Mouse (Mus musculus) 3134 (cell line): ENCODE results near the gene Gla.

Experiments
- DNase-seq: peaks from one replicate; pipeline ENCODE4 v3.0.0-alpha.2; 2011; ENCODE audit warnings: low spot score; ENCODE audit not compliant: insufficient read length; ENCODE audit errors: extremely low read depth

Gla gene

DNA sequence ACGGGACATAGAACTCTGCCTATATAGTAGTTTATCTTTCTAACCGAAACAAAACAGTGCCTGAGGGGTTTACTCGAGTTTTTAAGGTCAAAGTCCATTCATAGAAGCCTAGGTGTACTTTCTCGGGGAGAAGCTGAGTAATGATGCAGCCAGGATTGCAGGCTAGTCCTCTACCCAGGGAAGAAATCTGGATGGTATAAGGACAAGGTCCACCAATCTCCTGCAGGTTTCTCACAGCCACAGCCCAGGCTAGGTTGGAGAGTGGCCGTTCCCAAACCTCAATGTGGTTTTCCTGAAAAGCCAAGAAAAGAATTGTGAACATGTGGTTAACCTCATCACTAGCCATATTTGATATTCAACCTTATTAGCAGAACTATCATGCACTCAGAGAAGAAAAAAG is 11.1 kb downstream of the Gla start:
- no peak for DNase-seq

DNA sequence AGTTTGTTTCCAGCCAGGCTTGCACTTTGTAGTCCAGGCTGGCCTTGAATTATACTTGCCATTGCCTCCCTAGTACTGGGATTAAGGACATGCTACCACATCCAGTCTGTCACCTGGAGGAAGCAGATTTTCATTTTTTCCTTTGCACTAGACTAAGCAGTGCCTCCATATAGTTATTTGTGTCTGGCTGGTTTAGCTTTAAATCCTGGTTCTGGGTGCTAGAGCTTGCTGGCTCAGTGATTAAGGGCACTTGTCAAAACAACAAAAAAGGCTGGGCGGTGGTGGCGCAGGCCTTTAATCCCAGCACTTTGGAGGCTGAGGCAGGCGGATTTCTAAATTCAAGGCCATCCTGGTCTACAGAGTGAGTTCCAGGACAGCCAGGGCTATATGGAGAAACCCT is 11.9 kb downstream of the Gla start:
- no peak for DNase-seq

DNA sequence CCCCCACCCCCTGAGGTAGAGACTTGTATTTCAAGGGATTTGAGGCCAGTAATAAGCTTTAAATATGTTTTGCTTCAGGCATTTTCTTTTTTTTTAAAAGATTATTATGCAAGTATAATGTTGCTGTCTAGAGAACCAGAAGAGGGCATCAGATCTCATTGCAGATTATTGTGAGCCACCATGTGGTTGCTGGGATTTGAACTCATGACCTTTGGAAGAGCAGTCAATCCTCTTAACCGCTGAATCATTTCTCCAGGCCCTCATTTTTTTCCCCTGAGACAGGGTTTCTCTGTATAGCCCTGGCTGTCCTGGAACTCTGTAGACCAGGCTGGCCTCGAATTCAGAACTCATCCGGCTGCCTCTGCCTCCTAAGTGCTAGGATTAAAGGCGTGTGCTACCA is 12.7 kb downstream of the Gla start:
- DNase-seq: no peak

GRCm38 (mm10) chrX:134586447-134586846 is 14.5 kb downstream of the Gla start:
- no peak for DNase-seq

DNA sequence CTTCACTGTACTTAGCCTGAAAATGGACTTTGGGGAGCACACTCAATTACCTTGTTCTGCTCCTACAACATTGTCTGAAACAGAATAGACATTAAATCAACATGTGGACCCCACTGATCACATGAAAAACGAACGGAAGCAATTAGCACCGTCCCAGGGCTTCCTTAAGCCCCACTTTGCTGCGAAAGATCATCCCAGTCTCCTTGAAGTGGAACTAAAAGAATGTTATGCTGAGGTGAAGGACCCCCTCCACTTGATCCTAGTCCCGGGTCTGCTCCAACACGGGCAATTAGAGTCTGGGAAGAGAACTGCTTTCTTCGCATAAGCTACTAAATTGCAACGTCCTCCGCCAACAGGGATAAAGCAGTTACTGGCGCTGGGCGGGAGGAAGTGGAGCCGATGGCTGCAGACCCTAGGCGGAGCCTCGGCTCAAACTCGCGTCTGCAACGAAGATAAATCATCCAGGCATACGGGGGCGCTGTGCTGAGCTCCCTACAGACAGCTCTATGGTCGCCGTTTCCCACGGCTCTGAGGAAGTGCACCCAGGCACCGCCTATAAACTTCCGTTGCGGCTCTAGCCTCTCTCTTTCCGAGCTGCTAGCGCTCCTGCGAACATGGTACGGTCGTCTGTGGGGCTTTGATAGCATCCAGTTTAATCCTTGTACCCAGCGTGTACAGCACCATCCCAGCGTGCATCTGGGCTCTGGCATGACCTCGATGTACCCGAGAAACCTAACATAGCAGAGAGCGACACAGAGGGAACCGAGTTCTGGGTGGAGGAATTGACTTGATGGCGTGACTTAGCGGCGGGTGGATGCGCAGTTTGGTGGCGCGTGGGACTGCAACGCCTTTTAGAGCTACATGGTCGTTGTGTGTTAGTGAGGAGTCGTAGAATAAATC is 15.6 kb downstream of the Gla start, which contains the start of gene Rpl36a:
Gene Rpl36a (plus strand): TSS at position 552 of the 900 bp plus-strand sequence.
- DNase-seq: peak; percentile 81

GRCm38 (mm10) chrX:134582888-134583669 is 17.8 kb downstream of the Gla start, which contains the start of gene Btk:
Gene Btk (minus strand): TSS chrX:134583570.
- DNase-seq: no peak

- no peak for DNase-seq
Observed at GRCm38 (mm10) chrX:134582270-134582669, 18.7 kb downstream of the Gla start.

DNA sequence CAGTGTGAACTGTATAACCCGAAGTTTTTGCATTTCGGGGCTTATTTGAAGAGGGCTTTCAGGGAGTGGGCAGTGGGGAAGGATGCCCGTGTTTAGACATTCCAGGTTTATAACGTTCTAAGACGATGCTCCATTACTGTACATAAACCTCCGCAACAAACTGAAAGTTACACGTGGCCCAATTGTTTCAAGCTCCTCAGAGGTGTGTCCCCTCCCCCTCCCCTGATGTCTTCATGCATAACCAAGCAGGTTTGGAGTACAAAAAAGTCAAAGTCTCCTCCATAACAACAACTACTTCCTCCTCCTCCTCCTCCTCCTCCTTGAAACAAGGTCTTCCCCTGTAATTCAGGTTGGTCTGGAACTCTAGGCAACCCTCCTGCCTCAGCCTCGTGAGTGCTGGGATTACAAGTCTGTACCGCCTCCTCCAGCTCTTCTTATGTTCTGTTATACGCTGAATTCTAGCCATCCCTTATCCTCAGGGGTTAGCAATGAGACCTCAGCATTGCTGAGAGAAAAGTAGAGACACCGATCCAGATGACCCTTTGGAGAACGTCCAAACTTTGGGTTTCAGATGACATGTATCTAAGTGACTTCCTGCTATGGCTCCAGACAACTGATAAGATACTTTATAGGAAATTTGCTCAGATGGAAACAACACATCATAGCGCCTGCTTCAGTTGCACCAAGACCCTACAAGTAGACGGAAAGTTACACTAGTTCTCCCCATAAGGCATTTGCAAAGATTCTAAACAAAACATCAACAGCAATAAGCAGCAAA is 20.2 kb downstream of the Gla start:
- no peak for DNase-seq

DNA sequence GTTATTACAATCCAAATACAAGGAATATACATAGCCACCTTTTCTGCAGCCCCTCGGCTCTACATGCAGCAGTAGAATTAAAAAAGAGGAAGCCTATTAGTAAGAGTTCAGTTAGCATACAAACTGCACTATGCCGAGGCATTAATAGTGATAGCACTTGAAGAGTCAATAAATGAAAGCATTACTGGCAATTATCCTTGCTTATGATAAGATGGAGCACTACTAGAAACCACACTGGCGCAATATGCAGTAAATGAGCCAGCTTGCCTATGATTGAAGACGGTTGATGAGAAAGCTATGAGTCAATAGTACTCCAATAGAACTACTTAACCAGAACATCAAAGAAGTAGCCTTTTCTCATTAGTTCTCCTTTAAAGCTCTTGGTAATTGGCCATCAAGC is 23.0 kb downstream of the Gla start:
- no peak for DNase-seq

GRCm38 (mm10) chrX:134566536-134567222 is 34.2 kb downstream of the Gla start:
- no peak for DNase-seq

GRCm38 (mm10) chrX:134564326-134564725 is 36.6 kb downstream of the Gla start:
- DNase-seq: no peak

DNA sequence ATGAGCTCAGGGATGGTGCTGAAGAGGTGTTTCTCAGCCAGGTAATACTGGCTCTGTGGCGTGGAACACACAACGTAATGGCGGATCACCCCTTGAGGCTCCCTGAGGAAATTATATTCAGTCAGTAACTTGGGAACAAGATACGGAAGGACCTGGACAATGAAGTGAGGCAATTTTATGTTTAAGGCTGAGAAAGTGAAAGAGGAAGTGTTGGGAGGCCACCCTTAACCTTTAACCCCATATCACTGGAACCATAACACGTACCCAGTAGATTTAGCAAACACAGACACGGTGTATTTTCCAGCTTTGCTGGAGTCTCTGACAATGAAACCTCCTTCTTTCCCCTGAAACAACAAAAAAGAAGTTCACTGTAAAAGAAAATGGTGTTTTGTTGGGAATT is 46.5 kb downstream of the Gla start:
- DNase-seq: no peak

- DNase-seq: no peak
Observed at GRCm38 (mm10) chrX:134553326-134553725, 47.6 kb downstream of the Gla start.

GRCm38 (mm10) chrX:134550903-134551302 is 50.0 kb downstream of the Gla start:
- DNase-seq: no peak

DNA sequence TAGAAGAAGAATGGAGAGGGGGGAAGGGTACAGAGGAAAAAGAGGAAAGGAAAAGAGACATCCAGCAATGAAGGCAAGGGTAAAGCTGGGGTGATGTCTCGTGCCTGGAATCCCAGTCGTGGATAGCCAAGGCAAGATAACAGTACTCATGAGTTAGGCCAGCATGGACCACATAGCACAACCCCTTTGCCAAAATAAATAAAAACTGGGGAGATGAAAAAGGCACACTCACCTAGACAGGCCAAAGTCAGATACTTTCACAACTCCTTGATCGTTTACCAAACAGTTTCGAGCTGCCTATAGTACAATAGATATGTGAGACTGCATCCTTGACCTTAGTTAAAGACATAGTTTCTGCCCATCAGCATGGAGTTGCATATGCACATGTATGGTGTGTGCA is 53.6 kb downstream of the Gla start:
- no peak for DNase-seq

- DNase-seq: no peak
Observed at GRCm38 (mm10) chrX:134541955-134542308, 59.0 kb downstream of the Gla start.

DNA sequence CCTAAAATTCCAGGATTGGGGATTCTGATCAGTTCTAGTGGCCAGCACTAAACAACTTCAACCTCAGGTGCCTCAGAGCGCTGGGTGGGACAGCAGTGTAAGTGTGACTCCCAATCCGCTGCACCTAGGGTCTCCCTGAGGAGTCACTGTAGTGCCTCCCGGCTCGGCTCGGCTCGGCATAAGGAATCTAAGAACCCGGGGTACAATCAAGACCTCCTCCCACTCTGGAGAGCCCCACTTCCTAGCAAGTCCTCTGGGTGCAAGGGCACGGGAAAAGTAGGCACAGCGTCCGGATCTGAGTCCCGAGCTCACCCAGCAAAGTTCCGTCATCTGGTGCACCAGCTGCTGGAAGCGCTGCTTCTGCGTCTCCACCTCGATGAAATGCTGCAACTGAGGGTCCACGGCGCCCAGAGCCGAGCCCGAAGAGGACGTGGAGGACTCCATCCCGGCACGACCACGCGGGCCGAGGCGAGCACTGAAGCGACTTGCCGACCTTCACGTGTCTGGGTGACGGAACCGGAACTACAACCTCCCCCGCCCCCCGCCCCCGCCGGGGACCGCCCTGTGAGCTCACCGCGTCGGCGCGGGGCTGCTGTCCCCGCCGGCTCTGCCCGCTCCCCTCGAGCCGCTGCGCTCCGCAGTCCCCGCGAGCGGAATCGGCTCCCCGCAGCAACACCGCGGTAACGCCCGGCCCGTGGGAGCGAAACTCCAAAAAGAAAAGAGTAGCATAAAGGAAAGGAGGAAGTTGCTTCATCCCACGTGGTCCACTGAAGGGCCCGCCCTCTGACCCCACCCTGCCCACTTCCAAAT is 59.6 kb downstream of the Gla start, which contains the start of gene Timm8a1:
Gene Timm8a1 (minus strand): TSS at position 721 of the 810 bp plus-strand sequence.
- peak; percentile 85 for DNase-seq

- peak; percentile 28 for DNase-seq
Observed at GRCm38 (mm10) chrX:134540414-134541135, 60.4 kb downstream of the Gla start.

DNA sequence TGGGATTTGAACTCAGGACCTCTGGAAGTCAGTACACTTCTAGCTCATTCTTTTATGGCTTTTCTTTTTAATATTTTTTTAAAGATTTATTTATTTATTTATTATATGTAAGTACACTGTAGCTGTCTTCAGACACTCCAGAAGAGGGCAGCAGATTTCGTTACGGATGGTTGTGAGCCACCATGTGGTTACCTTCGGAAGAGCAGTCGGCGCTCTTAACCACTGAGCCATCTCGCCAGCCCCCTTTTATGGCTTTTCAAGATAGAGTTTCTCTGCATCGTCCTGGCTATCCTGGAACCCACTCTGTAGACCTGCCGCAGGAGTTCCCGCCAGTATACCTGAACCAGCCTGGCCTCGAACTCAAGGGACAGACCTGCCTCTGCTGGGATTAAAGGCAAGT is 61.1 kb downstream of the Gla start:
- DNase-seq: peak; percentile 62
